Mouse (Mus musculus): ENCODE results near the gene 3425401B19Rik. TPM values are rescaled to one million over a fixed set of nuclear protein-coding genes. Genes with fewer than 3 reads are reported as not detected.
A peak's percentile ranks its signal among the peaks of the same experiment; 100 is the strongest.

The 3425401B19Rik gene
- polyA plus RNA-seq, 1 experiment = 0.86 TPM

DNA sequence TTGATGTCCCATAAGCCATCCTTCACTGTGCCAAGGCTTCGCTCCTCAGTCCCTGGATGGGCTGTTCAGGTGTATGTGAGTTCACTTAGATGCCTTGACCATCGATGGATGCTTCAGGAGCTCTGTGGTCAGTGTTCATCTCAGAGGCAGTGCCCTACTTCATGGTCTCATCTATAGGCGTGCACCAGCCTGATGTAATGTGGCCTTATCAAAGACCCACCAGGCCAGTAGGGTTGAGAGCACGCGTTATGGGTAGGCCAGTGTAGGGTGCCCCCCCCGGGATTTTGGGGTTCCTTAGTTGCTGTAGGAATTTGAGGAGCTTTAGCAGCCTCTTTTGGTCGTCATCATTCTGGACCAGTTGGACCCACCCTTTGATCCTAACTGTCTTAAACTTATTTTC lies 60.3 kb downstream of the 3425401B19Rik start:
- H3K36me3 ChIP-seq (ENCODE audit: control insufficient read depth, insufficient read depth, low read length) = no peaks in the 10 kb centered on the region
- WGBS = 91% methylated on average over 7 of the region's 7 CpGs

DNA sequence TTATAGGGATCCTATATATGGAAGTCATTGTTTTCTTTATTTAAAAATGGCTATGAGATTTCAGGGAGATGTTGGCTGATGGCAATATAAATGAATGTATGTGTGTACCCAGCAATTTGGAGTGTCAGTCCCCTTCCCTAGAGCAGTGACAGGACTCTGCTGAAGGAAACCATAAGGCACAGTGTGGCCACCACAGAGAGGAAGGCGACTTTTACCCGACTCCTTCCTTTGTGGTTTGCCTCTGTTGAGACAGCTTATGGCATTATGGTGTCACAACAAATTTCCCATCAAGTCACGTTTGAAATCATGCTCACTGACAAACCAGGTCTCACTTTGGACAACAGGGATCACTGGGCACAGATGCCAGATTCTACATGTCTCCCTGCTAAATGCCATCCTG lies 60.8 kb downstream of the 3425401B19Rik start:
- H3K27me3 ChIP-seq (replicated peaks; ENCODE audit: control insufficient read depth, insufficient read depth, low read length) = no peaks in the 10 kb centered on the region
- H3K4me1 ChIP-seq (ENCODE audit: control insufficient read depth, insufficient read depth, low read length) = no peaks in the 10 kb centered on the region
- WGBS = 77% methylated on average over 3 of the region's 3 CpGs
- H3K27ac ChIP-seq (ENCODE audit: insufficient read depth, low read depth, low read length) = no peak overlapping the region
- TF ChIP-seq POLR2A (IDR thresholded peaks at IDR 0.05; ENCODE audit: low read depth, low read length) = no peak
- no peak for TF ChIP-seq CTCF (conservative IDR thresholded peaks at IDR 0.05; ENCODE audit: insufficient read depth, insufficient read length, low read depth, low read length)
- no peak overlapping the region for H3K4me3 ChIP-seq (ENCODE audit: insufficient read depth, low read depth, low read length)
- no peaks in the 10 kb centered on the region for H3K36me3 ChIP-seq (ENCODE audit: control insufficient read depth, insufficient read depth, low read length)
- DNase-seq = no peak

More for the DNA sequence above, 60.3 kb downstream of the 3425401B19Rik start:
- no peaks in the 10 kb centered on the region for H3K4me1 ChIP-seq (ENCODE audit: control insufficient read depth, insufficient read depth, low read length)
- TF ChIP-seq CTCF (conservative IDR thresholded peaks at IDR 0.05; ENCODE audit: insufficient read depth, insufficient read length, low read depth, low read length) (no peak), POLR2A (IDR thresholded peaks at IDR 0.05; ENCODE audit: low read depth, low read length) (no peak)
- no peak for DNase-seq
- H3K27ac ChIP-seq (ENCODE audit: insufficient read depth, low read depth, low read length) = no peak overlapping the region
- H3K27me3 ChIP-seq (replicated peaks; ENCODE audit: control insufficient read depth, insufficient read depth, low read length) = no peaks in the 10 kb centered on the region
- no peak overlapping the region for H3K4me3 ChIP-seq (ENCODE audit: insufficient read depth, low read depth, low read length)

DNA sequence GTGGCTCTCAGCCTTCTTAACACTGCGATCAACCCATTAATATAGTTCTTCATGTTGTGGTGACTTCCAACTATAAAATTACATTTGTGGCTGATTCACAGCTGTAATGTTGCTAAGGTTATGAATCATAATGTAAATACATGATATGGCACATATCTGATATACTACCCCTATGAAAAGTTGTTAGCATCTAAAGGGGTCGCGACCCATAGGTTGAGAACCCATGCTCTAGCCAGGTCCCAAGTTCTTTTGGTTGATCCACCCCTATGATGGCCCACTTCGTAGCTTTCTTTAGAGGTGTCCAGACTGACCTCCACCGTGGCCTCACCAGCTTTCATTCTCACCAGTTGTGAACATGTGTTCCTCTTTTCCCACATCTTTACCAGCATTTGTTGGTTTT lies 67.8 kb downstream of the 3425401B19Rik start:
- Histone ChIP-seq H3K27me3 (replicated peaks; ENCODE audit: control insufficient read depth, insufficient read depth, low read length) (no peaks in the 10 kb centered on the region), H3K4me1 (ENCODE audit: control insufficient read depth, insufficient read depth, low read length) (no peaks in the 10 kb centered on the region), H3K4me3 (ENCODE audit: insufficient read depth, low read depth, low read length) (no peak overlapping the region), H3K36me3 (ENCODE audit: control insufficient read depth, insufficient read depth, low read length) (no peaks in the 10 kb centered on the region), H3K27ac (ENCODE audit: insufficient read depth, low read depth, low read length) (no peak overlapping the region)
- no peak for TF ChIP-seq CTCF (conservative IDR thresholded peaks at IDR 0.05; ENCODE audit: insufficient read depth, insufficient read length, low read depth, low read length)
- no peak for TF ChIP-seq POLR2A (IDR thresholded peaks at IDR 0.05; ENCODE audit: low read depth, low read length)
- WGBS = 82% methylated on average over 5 of the region's 5 CpGs
- no peak for DNase-seq

GRCm38 (mm10) chr14:32609392-32609791 lies 75.7 kb downstream of the 3425401B19Rik start:
- H3K36me3 ChIP-seq (ENCODE audit: control insufficient read depth, insufficient read depth, low read length) = no peaks in the 10 kb centered on the region
- no peaks in the 10 kb centered on the region for H3K27me3 ChIP-seq (replicated peaks; ENCODE audit: control insufficient read depth, insufficient read depth, low read length)
- TF ChIP-seq POLR2A (IDR thresholded peaks at IDR 0.05; ENCODE audit: low read depth, low read length) (no peak), CTCF (conservative IDR thresholded peaks at IDR 0.05; ENCODE audit: insufficient read depth, insufficient read length, low read depth, low read length) (peak; percentile 48)
- peak; percentile 29 for DNase-seq
- no peak overlapping the region for H3K4me3 ChIP-seq (ENCODE audit: insufficient read depth, low read depth, low read length)
- H3K27ac ChIP-seq (ENCODE audit: insufficient read depth, low read depth, low read length) = no peak overlapping the region
- no peaks in the 10 kb centered on the region for H3K4me1 ChIP-seq (ENCODE audit: control insufficient read depth, insufficient read depth, low read length)
- WGBS = 21% methylated on average over 3 of the region's 3 CpGs

Other genes with a start within 250 kb of the 3425401B19Rik start
- not detected in 2 replicates for gene Slc18a3, start 220.4 kb downstream of the 3425401B19Rik start, polyA plus RNA-seq (2012; rRNA removed)
- not detected in 2 replicates for gene Chat, start 219.3 kb downstream of the 3425401B19Rik start, polyA plus RNA-seq (2012; rRNA removed)
- 3.4 and 4.0 TPM in 2 replicates for gene Ercc6, start 171.8 kb downstream of the 3425401B19Rik start, polyA plus RNA-seq (2012; rRNA removed)
- gene Prrxl1, start 85.9 kb downstream of the 3425401B19Rik start, polyA plus RNA-seq (2012; rRNA removed) = not detected in 2 replicates
- 0.84 and 1.0 TPM in 2 replicates for gene Tmem273, start 100.7 kb upstream of the 3425401B19Rik start, polyA plus RNA-seq (2012; rRNA removed)
- gene Fam170b, start 148.7 kb upstream of the 3425401B19Rik start, polyA plus RNA-seq (2012; rRNA removed) = 0.14 TPM in 1 of 2 replicates, not detected in the other
- 8.0 and 8.3 TPM in 2 replicates for gene Vstm4, start 171.5 kb upstream of the 3425401B19Rik start, polyA plus RNA-seq (2012; rRNA removed)

Measured in kidney, adult 2 months (tissue).